Mouse (Mus musculus) A20 (cell line): ENCODE measurements around the gene Arhgdib.

Experiments
- DNase-seq: peaks from one replicate; pipeline ENCODE4 v3.0.0-alpha.2; 2011; ENCODE audit warnings: low read depth, low spot score

The Arhgdib gene

GRCm38 (mm10) chr6:136920320-136921257 is 21.1 kb downstream of the Arhgdib start:
- DNase-seq, result peak; percentile 20

GRCm38 (mm10) chr6:136917885-136918284 is 23.8 kb downstream of the Arhgdib start:
- DNase-seq, result no peak

GRCm38 (mm10) chr6:136915721-136916395 is 25.8 kb downstream of the Arhgdib start:
- no peak for DNase-seq

GRCm38 (mm10) chr6:136914234-136914633 is 27.5 kb downstream of the Arhgdib start:
- DNase-seq, result no peak

- DNase-seq, result no peak
Observed at GRCm38 (mm10) chr6:136913384-136914126, 28.1 kb downstream of the Arhgdib start.

- no peak for DNase-seq
Observed at GRCm38 (mm10) chr6:136912751-136913265, 28.9 kb downstream of the Arhgdib start.

- DNase-seq, result no peak
Observed at GRCm38 (mm10) chr6:136910247-136910890, 31.3 kb downstream of the Arhgdib start.

- no peak for DNase-seq
Observed at GRCm38 (mm10) chr6:136906937-136907293, 34.8 kb downstream of the Arhgdib start.

- DNase-seq, result no peak
Observed at GRCm38 (mm10) chr6:136906283-136906936, 35.3 kb downstream of the Arhgdib start.

GRCm38 (mm10) chr6:136903885-136904470 is 37.7 kb downstream of the Arhgdib start:
- no peak for DNase-seq

- no peak for DNase-seq
Observed at GRCm38 (mm10) chr6:136902527-136902926, 39.2 kb downstream of the Arhgdib start.

- DNase-seq, result no peak
Observed at GRCm38 (mm10) chr6:136901010-136901409, 40.7 kb downstream of the Arhgdib start.

- DNase-seq, result no peak
Observed at GRCm38 (mm10) chr6:136900369-136901009, 41.2 kb downstream of the Arhgdib start.

GRCm38 (mm10) chr6:136898954-136899353 is 42.7 kb downstream of the Arhgdib start:
- DNase-seq, result peak; percentile 25

GRCm38 (mm10) chr6:136898222-136898621 is 43.5 kb downstream of the Arhgdib start:
- no peak for DNase-seq

- no peak for DNase-seq
Observed at GRCm38 (mm10) chr6:136897789-136898188, 43.9 kb downstream of the Arhgdib start.

- no peak for DNase-seq
Observed at GRCm38 (mm10) chr6:136894532-136895339, 47.0 kb downstream of the Arhgdib start.

GRCm38 (mm10) chr6:136892002-136892401 is 49.7 kb downstream of the Arhgdib start:
- DNase-seq, result no peak

- no peak for DNase-seq
Observed at GRCm38 (mm10) chr6:136889554-136889953, 52.1 kb downstream of the Arhgdib start.
